Mouse (Mus musculus) MEL (cell line): ENCODE measurements around the gene Reg3g.

Experiments
- CHD1 ChIP-seq: IDR thresholded peaks from 2 replicates; pipeline ENCODE4 v1.6.1; 2012; ENCODE audit warnings: low read depth, mild to moderate bottlenecking, inconsistent platforms, low read length, improper control_type of control experiment
- CTCF ChIP-seq, 3 experiments: IDR thresholded peaks in 2 of 3; conservative IDR thresholded peaks in 1 of 3; 2 replicates each; pipeline ENCODE4 v1.5.1; 2011 to 2012; ENCODE audit warnings: low read length in 3 of 3, low read depth in 2 of 3, mild to moderate bottlenecking in 2 of 3, improper control_type of control experiment in 1 of 3, inconsistent platforms in 1 of 3, mixed read lengths in 1 of 3, moderate library complexity in 1 of 3; ENCODE audit not compliant: control insufficient read depth in 1 of 3, insufficient read depth in 1 of 3, poor library complexity in 1 of 3, severe bottlenecking in 1 of 3
- E2F4 ChIP-seq: IDR thresholded peaks from 2 replicates; pipeline ENCODE4 v1.6.1; 2011; ENCODE audit warnings: low read depth, low read length, improper control_type of control experiment, borderline replicate concordance
- GATA1 ChIP-seq: IDR thresholded peaks from 2 replicates; pipeline ENCODE4 v1.6.1; 2011; ENCODE audit warnings: low read depth, low read length, improper control_type of control experiment
- HCFC1 ChIP-seq: IDR thresholded peaks from 2 replicates; pipeline ENCODE4 v1.6.1; 2012; ENCODE audit warnings: low read depth, mild to moderate bottlenecking, inconsistent platforms, low read length, improper control_type of control experiment, moderate library complexity
- MXI1 ChIP-seq: IDR thresholded peaks from 2 replicates; pipeline ENCODE4 v1.6.1; 2011; ENCODE audit warnings: mild to moderate bottlenecking, low read depth, low read length, improper control_type of control experiment
- MYC ChIP-seq: IDR thresholded peaks from 2 replicates; pipeline ENCODE4 v1.6.1; 2011; ENCODE audit warnings: low read depth, mild to moderate bottlenecking, low read length, improper control_type of control experiment, moderate library complexity
- TBP ChIP-seq: IDR thresholded peaks from 2 replicates; pipeline ENCODE4 v1.8.0; 2011; ENCODE audit warnings: low read depth, low read length, improper control_type of control experiment
- USF1 ChIP-seq: IDR thresholded peaks from 2 replicates; pipeline ENCODE4 v1.6.1; 2014; ENCODE audit warnings: low read depth, mild to moderate bottlenecking, inconsistent platforms, low read length, improper control_type of control experiment, moderate library complexity

GRCm38 (mm10) chr6:78510173-78510900 is 41.7 kb upstream of the Reg3g start:
- TF ChIP-seq GATA1: no peak
- no peak for TF ChIP-seq TBP
- TF ChIP-seq CTCF (IDR thresholded peaks at IDR 0.05 in 2 of 3, conservative IDR thresholded peaks at IDR 0.05 in 1 of 3; ENCODE audit: control insufficient read depth in 1 of 3, insufficient read depth in 1 of 3, low read depth in 2 of 3, low read length in 3 of 3, poor library complexity in 1 of 3, severe bottlenecking in 1 of 3): no peak
- TF ChIP-seq MXI1: no peak
- TF ChIP-seq MYC: no peak
- no peak for TF ChIP-seq USF1
- no peak for TF ChIP-seq E2F4
- TF ChIP-seq CHD1: no peak
- no peak for TF ChIP-seq HCFC1
